Mouse (Mus musculus) liver, embryonic 14.5 days (tissue): Measurements from ENCODE around the gene Siah1a.

ENCODE experiments used
- CTCF ChIP-seq: IDR thresholded peaks from 2 replicates; pipeline ENCODE4 v1.5.1; 2016; ENCODE audit warnings: antibody characterized with exemption, low read depth, control low read depth
- EP300 ChIP-seq: IDR thresholded peaks from 2 replicates; pipeline ENCODE4 v1.6.1; 2016; ENCODE audit warnings: antibody characterized with exemption, low read depth

- no peak for TF ChIP-seq CTCF
- no peak for TF ChIP-seq EP300
Observed at GRCm38 (mm10) chr8:86728224-86728950, 17.3 kb downstream of the Siah1a start.
